Mouse (Mus musculus) neural tube, embryonic 14.5 days (tissue): ENCODE results near the gene Proser1. TPM values are rescaled to one million over a fixed set of nuclear protein-coding genes. Genes with fewer than 3 reads are reported as not detected.

Experiments
- ATAC-seq: fragments of 200-750 bp; cut with Nextera tagmentation; 2 replicates; pipeline ENCODE4 v1.8.0; 2017; ENCODE audit warnings: low read depth, mild to moderate bottlenecking, moderate TSS enrichment, moderate library complexity
- H3K27ac ChIP-seq: fragments of 300-500 bp; sonication (generic); 2 replicates; pipeline ENCODE4 v1.5.1; 2014; ENCODE audit warnings: low read depth, mild to moderate bottlenecking, control low read depth, low read length, moderate library complexity, mixed read lengths
- H3K27me3 ChIP-seq: fragments of 300-500 bp; sonication (generic); 2 replicates; pipeline ENCODE4 v1.6.1; 2014; ENCODE audit warnings: low read length; ENCODE audit not compliant: control insufficient read depth, insufficient read depth
- H3K36me3 ChIP-seq: fragments of 300-500 bp; sonication (generic); 2 replicates; pipeline ENCODE4 v1.6.1; 2014; ENCODE audit warnings: low read length, mixed read lengths; ENCODE audit not compliant: control insufficient read depth, insufficient read depth
- H3K4me1 ChIP-seq: fragments of 300-500 bp; sonication (generic); 2 replicates; pipeline ENCODE4 v1.6.1; 2014; ENCODE audit warnings: low read length; ENCODE audit not compliant: control insufficient read depth, insufficient read depth
- H3K4me2 ChIP-seq: fragments of 300-500 bp; sonication (generic); 2 replicates; pipeline ENCODE4 v1.6.1; 2014; ENCODE audit warnings: mild to moderate bottlenecking, low read depth, low read length, control low read depth
- H3K4me3 ChIP-seq: fragments of 300-500 bp; sonication (generic); 2 replicates; pipeline ENCODE4 v1.5.1; 2014; ENCODE audit warnings: low read depth, low read length, control low read depth, mixed read lengths
- H3K9ac ChIP-seq: fragments of 300-500 bp; sonication (generic); replicated peaks from 2 replicates; pipeline ENCODE4 v1.6.1; 2014; ENCODE audit warnings: low read depth, mild to moderate bottlenecking, control low read depth, low read length, mixed read lengths
- H3K9me3 ChIP-seq: fragments of 300-500 bp; sonication (generic); 2 replicates; pipeline ENCODE4 v1.6.1; 2016; ENCODE audit warnings: low read length; ENCODE audit not compliant: control insufficient read depth
- WGBS: fragments of 180-500 bp; shearing (Covaris S2); extraction: QIAGEN DNeasy Blood & Tissue Kit; methylation state at CpG from one replicate; pipeline ENCODE4 v1.1.7; 2014; 5-methylcytosine and 5-hydroxymethylcytosine counted together
- polyA plus RNA-seq: library from polyadenylated mRNA; unstranded; fragments of >200 nt; fragmentation: Nextera tagmentation; extraction: Ambion mirVana; gene quantifications from 2 replicates; pipeline ENCODE4 v1.2.1, GENCODE M21; 2014

Gene Proser1
- polyA plus RNA-seq, 1 experiment from 2014 or later, result 19.4 TPM

GRCm38 (mm10) chr3:53457750-53458149 lies 5.7 kb upstream of the Proser1 start:
- 76% methylated on average over 5 of the region's 5 CpGs for WGBS
- peaks cover 27% of the 10 kb centered on the region for H3K36me3 ChIP-seq
- H3K9ac ChIP-seq, result no peak overlapping the region
- no peak overlapping the region for H3K27ac ChIP-seq
- no peak overlapping the region for H3K4me2 ChIP-seq
- no peak overlapping the region for H3K4me3 ChIP-seq
- H3K4me1 ChIP-seq, result peaks cover 4% of the 10 kb centered on the region; the same call in 1 of the 2 replicates
- H3K27me3 ChIP-seq, result no peaks in the 10 kb centered on the region
- no peaks in the 10 kb centered on the region for H3K9me3 ChIP-seq
- no peak for ATAC-seq

- H3K36me3 ChIP-seq, result peaks cover 16% of the 10 kb centered on the region
- H3K27me3 ChIP-seq, result no peaks in the 10 kb centered on the region
- no peak overlapping the region for H3K4me2 ChIP-seq
- H3K9me3 ChIP-seq, result no peaks in the 10 kb centered on the region
- no peak for ATAC-seq
- no peak overlapping the region for H3K4me3 ChIP-seq
- H3K4me1 ChIP-seq, result peaks cover 10% of the 10 kb centered on the region
- 90% methylated on average over 9 of the region's 9 CpGs for WGBS
- no peak overlapping the region for H3K9ac ChIP-seq
- H3K27ac ChIP-seq, result no peak overlapping the region
Observed at GRCm38 (mm10) chr3:53460106-53460505, 3.4 kb upstream of the Proser1 start.

GRCm38 (mm10) chr3:53462701-53463045 lies 793 bp upstream of the Proser1 start:
- Histone ChIP-seq H3K27me3 (no peaks in the 10 kb centered on the region), H3K9me3 (no peaks in the 10 kb centered on the region), H3K4me2 (peak overlapping the region; percentile 66), H3K27ac (peak overlapping the region; percentile 93), H3K4me1 (peaks cover 31% of the 10 kb centered on the region), H3K9ac (peak overlapping the region; percentile 74), H3K36me3 (peaks cover 11% of the 10 kb centered on the region), H3K4me3 (peak overlapping the region; percentile 81)
- WGBS, result 6% methylated on average over 9 of the region's 9 CpGs
- ATAC-seq, result 0 out of 2 replicates have a peak, but pooled peaks have one; percentile 0

- WGBS, result under 1% methylated on average over 33 of the region's 35 CpGs
Observed at GRCm38 (mm10) chr3:53463765-53464114, 274 bp downstream of the Proser1 start.

GRCm38 (mm10) chr3:53464146-53464698 lies 756 bp downstream of the Proser1 start:
- peak overlapping the region; percentile 93 for H3K27ac ChIP-seq
- ATAC-seq, result no peak
- no peaks in the 10 kb centered on the region for H3K27me3 ChIP-seq
- H3K4me1 ChIP-seq, result peaks cover 31% of the 10 kb centered on the region
- H3K4me3 ChIP-seq, result peak overlapping the region; percentile 81
- peaks cover 8% of the 10 kb centered on the region; the same call in 1 of the 2 replicates for H3K36me3 ChIP-seq
- under 1% methylated on average over 20 of the region's 20 CpGs for WGBS
- peak overlapping the region; percentile 74 for H3K9ac ChIP-seq
- peak overlapping the region; percentile 59 for H3K4me2 ChIP-seq
- no peaks in the 10 kb centered on the region for H3K9me3 ChIP-seq

More at GRCm38 (mm10) chr3:53463765-53464114, 274 bp downstream of the Proser1 start:
- H3K4me1 ChIP-seq, result peaks cover 31% of the 10 kb centered on the region
- no peaks in the 10 kb centered on the region for H3K27me3 ChIP-seq
- H3K9me3 ChIP-seq, result no peaks in the 10 kb centered on the region
- peak overlapping the region; percentile 93 for H3K27ac ChIP-seq
- peak overlapping the region; percentile 74 for H3K9ac ChIP-seq
- peaks cover 8% of the 10 kb centered on the region; the same call in 1 of the 2 replicates for H3K36me3 ChIP-seq
- H3K4me3 ChIP-seq, result peak overlapping the region; percentile 81
- peak; percentile 59; the same call in 1 of the 2 replicates for ATAC-seq
- peak overlapping the region; percentile 59 for H3K4me2 ChIP-seq

- ATAC-seq, result no peak
- no peak overlapping the region for H3K27ac ChIP-seq
- H3K36me3 ChIP-seq, result peaks cover 5% of the 10 kb centered on the region; the same call in 1 of the 2 replicates
- H3K9ac ChIP-seq, result no peak overlapping the region
- 45% methylated on average over 6 of the region's 6 CpGs for WGBS
- peak overlapping the region; percentile 81 for H3K4me3 ChIP-seq
- peak overlapping the region; percentile 59 for H3K4me2 ChIP-seq
- no peaks in the 10 kb centered on the region for H3K9me3 ChIP-seq
- peaks cover 31% of the 10 kb centered on the region for H3K4me1 ChIP-seq
- no peaks in the 10 kb centered on the region for H3K27me3 ChIP-seq
Observed at GRCm38 (mm10) chr3:53465330-53465729, 1.9 kb downstream of the Proser1 start.

- peak overlapping the region; percentile 59; the same call in 1 of the 2 replicates for H3K4me2 ChIP-seq
- no peak overlapping the region for H3K27ac ChIP-seq
- no peak overlapping the region; the same call in 1 of the 2 replicates for H3K9ac ChIP-seq
- H3K36me3 ChIP-seq, result peaks cover 3% of the 10 kb centered on the region
- no peak overlapping the region for H3K4me3 ChIP-seq
- no peaks in the 10 kb centered on the region for H3K9me3 ChIP-seq
- peaks cover 31% of the 10 kb centered on the region for H3K4me1 ChIP-seq
- WGBS, result 56% methylated on average over 9 of the region's 9 CpGs
- no peaks in the 10 kb centered on the region for H3K27me3 ChIP-seq
- ATAC-seq, result no peak
Observed at GRCm38 (mm10) chr3:53466481-53466880, 3.0 kb downstream of the Proser1 start.

GRCm38 (mm10) chr3:53467356-53467755 lies 3.9 kb downstream of the Proser1 start:
- ATAC-seq, result no peak
- Histone ChIP-seq H3K27ac (no peak overlapping the region), H3K27me3 (no peaks in the 10 kb centered on the region), H3K4me3 (no peak overlapping the region), H3K9me3 (no peaks in the 10 kb centered on the region), H3K4me1 (peaks cover 27% of the 10 kb centered on the region), H3K4me2 (no peak overlapping the region), H3K9ac (no peak overlapping the region), H3K36me3 (peaks cover 10% of the 10 kb centered on the region)
- 78% methylated on average over 5 of the region's 5 CpGs for WGBS

GRCm38 (mm10) chr3:53469650-53470049 lies 6.2 kb downstream of the Proser1 start:
- no peak overlapping the region for H3K4me3 ChIP-seq
- no peaks in the 10 kb centered on the region for H3K27me3 ChIP-seq
- peaks cover 26% of the 10 kb centered on the region for H3K4me1 ChIP-seq
- no peak overlapping the region for H3K4me2 ChIP-seq
- peaks cover 30% of the 10 kb centered on the region for H3K36me3 ChIP-seq
- no peak overlapping the region for H3K9ac ChIP-seq
- ATAC-seq, result no peak
- WGBS, result 96% methylated on average over 5 of the region's 5 CpGs
- no peak overlapping the region for H3K27ac ChIP-seq
- no peaks in the 10 kb centered on the region for H3K9me3 ChIP-seq
